In the genomic region with DNA sequence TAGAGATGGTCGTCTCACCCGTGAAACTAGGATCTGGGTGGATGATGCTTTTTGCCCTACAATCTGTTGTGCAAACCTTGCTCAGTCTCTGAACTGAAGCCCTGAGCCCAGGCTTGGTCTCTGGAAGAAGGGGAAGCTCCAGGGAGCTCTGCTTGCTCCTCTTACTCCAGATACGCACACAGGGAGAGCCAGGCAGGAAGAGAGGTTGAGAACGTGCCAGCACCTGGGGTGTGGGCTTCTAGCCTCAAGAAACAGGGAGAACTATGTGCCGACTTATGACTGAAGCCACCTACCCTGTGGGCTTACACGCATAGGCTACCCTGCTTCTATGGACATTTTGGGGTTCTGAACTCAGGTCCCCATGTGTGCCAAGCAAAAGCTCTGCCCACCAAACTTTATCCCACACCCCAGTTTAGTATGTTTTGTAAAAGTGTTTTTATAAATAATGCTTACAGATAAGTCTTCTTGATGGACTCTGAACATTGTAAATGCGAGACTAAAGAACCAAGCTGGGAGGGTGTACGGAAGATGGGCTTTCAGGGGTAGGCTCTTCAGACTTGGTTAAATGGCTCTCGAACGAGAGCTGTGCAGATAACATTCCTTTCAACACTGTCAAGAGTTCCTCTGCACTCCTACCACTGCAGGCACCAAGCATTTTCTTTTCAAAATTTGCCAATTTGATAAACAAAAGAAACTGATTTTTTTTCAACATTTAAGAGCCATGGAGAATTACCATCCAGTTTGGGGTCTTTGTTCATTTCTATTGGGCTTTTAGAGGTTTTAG, we compare ENCODE assay signal across 15 mouse cellular contexts.
"Had no signal": no experiment of that assay in that cellular context is flagged by ENCODE, and none has a peak within 500 bp of the region (broad histone marks: within the 10 kb centered on the region; RNA-seq: fewer than 3 reads in every experiment).

No protein-coding gene starts in this region.

- H3K4me1 ChIP-seq: kidney, embryonic 15.5 days; limb, embryonic 12.5 days; megakaryocyte, embryonic 14.5 days; stomach, embryonic 15.5 days had no signal

- H3K9ac ChIP-seq: kidney, embryonic 15.5 days; limb, embryonic 12.5 days; liver, embryonic 15.5 days; lung, embryonic 14.5 days; stomach, embryonic 15.5 days had no signal

- H3K9me3 ChIP-seq: kidney, embryonic 15.5 days; limb, embryonic 12.5 days; liver, embryonic 15.5 days; stomach, embryonic 15.5 days had no signal

- H3K27me3 ChIP-seq: kidney, embryonic 15.5 days; limb, embryonic 12.5 days; liver, embryonic 15.5 days; megakaryocyte, embryonic 14.5 days; stomach, embryonic 15.5 days had no signal

- H3K27ac ChIP-seq: kidney, embryonic 15.5 days; limb, embryonic 12.5 days; liver, embryonic 15.5 days; macrophage; stomach, embryonic 15.5 days had no signal

- H3K4me3 ChIP-seq: kidney, embryonic 15.5 days; limb, embryonic 12.5 days; liver, embryonic 15.5 days; megakaryocyte, embryonic 14.5 days; stomach, embryonic 15.5 days had no signal

- DNase-seq: kidney, postnatal 14 days; layer of hippocampus, adult 9-11 months; layer of hippocampus, postnatal 36 days; lung, embryonic 14.5 days; lung, postnatal 10 days; right cerebral cortex, postnatal 14 days; thymus, adult 2 months; thymus, postnatal 25 days had no signal

- H3K4me2 ChIP-seq: kidney, embryonic 15.5 days; limb, embryonic 12.5 days; liver, embryonic 15.5 days; lung, embryonic 14.5 days; midbrain, embryonic 11.5 days; stomach, embryonic 15.5 days had no signal

- H3K36me3 ChIP-seq: kidney, embryonic 15.5 days; limb, embryonic 12.5 days; liver, embryonic 15.5 days; stomach, embryonic 15.5 days had no signal
